Mouse (Mus musculus) myocyte (in vitro differentiated cells): ENCODE measurements at regions not wholly inside any gene's neighbourhood (a gene's known extent, or its start where the extent isn't known, plus 50 kb on each side); places are given as distances from the start of the nearest gene placed in this dataset.

Experiments used
- CEBPB ChIP-seq: IDR thresholded peaks from 2 replicates; pipeline ENCODE4 v1.6.1; 2011; ENCODE audit warnings: mild to moderate bottlenecking, moderate library complexity; ENCODE audit not compliant: poor library complexity, insufficient read depth, severe bottlenecking
- E2F4 ChIP-seq: IDR thresholded peaks from one replicate; pipeline ENCODE4 v1.6.1; 2011; ENCODE audit warnings: mild to moderate bottlenecking, control low read depth, moderate library complexity; ENCODE audit not compliant: insufficient read depth
- MAX ChIP-seq: IDR thresholded peaks from one replicate; pipeline ENCODE4 v1.6.1; 2011; ENCODE audit warnings: low read depth, mild to moderate bottlenecking, control low read depth
- MYOD1 ChIP-seq, 3 experiments: IDR thresholded peaks; one replicate each; pipeline ENCODE4 v1.6.1; 2011; ENCODE audit warnings: control low read depth in 2 of 3, low read depth in 2 of 3, mild to moderate bottlenecking in 2 of 3, moderate library complexity in 1 of 3; ENCODE audit not compliant: insufficient read length in 2 of 3, control insufficient read depth in 1 of 3
- MYOG ChIP-seq, 3 experiments: IDR thresholded peaks; one replicate each; pipeline ENCODE4 v1.6.1; 2011; ENCODE audit warnings: control low read depth in 2 of 3, low read depth in 2 of 3, mild to moderate bottlenecking in 2 of 3; ENCODE audit not compliant: insufficient read length in 2 of 3, control insufficient read depth in 1 of 3, insufficient read depth in 1 of 3
- POLR2A ChIP-seq: IDR thresholded peaks from one replicate; pipeline ENCODE4 v1.6.1; 2011; ENCODE audit warnings: low read depth, mild to moderate bottlenecking, control low read depth, moderate library complexity; ENCODE audit not compliant: insufficient read length
- POLR2AphosphoS2 ChIP-seq: IDR thresholded peaks from one replicate; pipeline ENCODE4 v1.6.1; 2011; ENCODE audit warnings: low read depth, control low read depth; ENCODE audit not compliant: insufficient read length
- REST ChIP-seq: IDR thresholded peaks from one replicate; pipeline ENCODE4 v1.6.1; 2011; ENCODE audit warnings: mild to moderate bottlenecking, control low read depth, moderate library complexity; ENCODE audit not compliant: insufficient read depth, insufficient read length
- SRF ChIP-seq: IDR thresholded peaks from one replicate; pipeline ENCODE4 v1.6.1; 2011; ENCODE audit warnings: low read depth; ENCODE audit not compliant: control insufficient read depth, insufficient read length
- TCF12 ChIP-seq: IDR thresholded peaks from one replicate; pipeline ENCODE4 v1.6.1; 2011; ENCODE audit warnings: mild to moderate bottlenecking, control low read depth; ENCODE audit not compliant: poor library complexity, insufficient read depth, severe bottlenecking
- TCF3 ChIP-seq: IDR thresholded peaks from one replicate; pipeline ENCODE4 v1.6.1; 2011; ENCODE audit warnings: low read depth, control low read depth; ENCODE audit not compliant: insufficient read length
- USF1 ChIP-seq: IDR thresholded peaks from one replicate; pipeline ENCODE4 v1.6.1; 2011; ENCODE audit warnings: low read depth, mild to moderate bottlenecking, control low read depth, moderate library complexity

DNA sequence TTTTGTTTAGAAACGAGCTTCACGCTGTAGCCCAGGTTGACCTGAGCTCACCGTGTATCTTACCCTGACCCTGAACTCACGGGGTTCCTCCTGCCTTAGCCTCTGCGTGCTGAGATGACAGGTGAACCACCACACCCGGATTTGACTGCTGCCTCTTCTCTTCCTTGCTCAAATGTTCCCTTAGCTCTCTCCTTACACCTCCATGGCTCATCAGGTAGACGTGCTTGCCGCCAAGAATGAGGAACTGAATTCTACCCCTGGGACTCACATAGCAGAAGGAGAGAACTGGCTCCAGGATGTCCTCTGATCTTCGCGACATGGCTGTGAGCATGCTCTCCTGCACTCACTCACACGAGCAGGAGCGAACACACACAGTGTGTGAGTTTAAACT is 55.3 kb upstream of the Jarid2 start:
- TF ChIP-seq POLR2AphosphoS2, result no peak
- TF ChIP-seq POLR2A, result no peak
- no peak for TF ChIP-seq USF1
- no peak for TF ChIP-seq E2F4
- no peak for TF ChIP-seq MAX
- TF ChIP-seq MYOG (IDR thresholded peaks at IDR 0.05; ENCODE audit: control insufficient read depth in 1 of 3, insufficient read depth in 1 of 3, insufficient read length in 2 of 3, low read depth in 2 of 3), result no peak
- TF ChIP-seq REST, result no peak
- no peak for TF ChIP-seq MYOD1 (IDR thresholded peaks at IDR 0.05; ENCODE audit: control insufficient read depth in 1 of 3, insufficient read length in 2 of 3, low read depth in 2 of 3)
- TF ChIP-seq SRF, result no peak
- TF ChIP-seq TCF3, result no peak
- TF ChIP-seq TCF12, result no peak
- TF ChIP-seq CEBPB, result no peak
